Mouse (Mus musculus) midbrain, embryonic 12.5 days (tissue): ENCODE results near the gene Faap100. TPM values are rescaled to one million over a fixed set of nuclear protein-coding genes. Genes with fewer than 3 reads are reported as not detected.
A peak's percentile ranks its signal among the peaks of the same experiment; 100 is the strongest.

Experiments used
- ATAC-seq: fragments of 200-750 bp; cut with Nextera tagmentation; 2 replicates; pipeline ENCODE4 v1.8.0; 2017; ENCODE audit warnings: low read depth, moderate TSS enrichment, moderate library complexity; ENCODE audit not compliant: low FRiP score
- H3K27ac ChIP-seq: fragments of 300-500 bp; sonication (generic); replicated peaks from 2 replicates; pipeline ENCODE4 v1.5.1; 2016; ENCODE audit warnings: mild to moderate bottlenecking
- H3K27me3 ChIP-seq: fragments of 300-500 bp; sonication (generic); 2 replicates; pipeline ENCODE4 v1.6.1; 2016; ENCODE audit warnings: mild to moderate bottlenecking
- H3K36me3 ChIP-seq: fragments of 300-500 bp; sonication (generic); 2 replicates; pipeline ENCODE4 v1.6.1; 2016
- H3K4me1 ChIP-seq: fragments of 300-500 bp; sonication (generic); 2 replicates; pipeline ENCODE4 v1.6.1; 2016
- H3K4me2 ChIP-seq: fragments of 300-500 bp; sonication (generic); replicated peaks from 2 replicates; pipeline ENCODE4 v1.6.1; 2016; ENCODE audit warnings: mild to moderate bottlenecking, moderate library complexity
- H3K4me3 ChIP-seq: fragments of 300-500 bp; sonication (generic); 2 replicates; pipeline ENCODE4 v1.5.1; 2016; ENCODE audit warnings: mild to moderate bottlenecking
- H3K9ac ChIP-seq: fragments of 300-500 bp; sonication (generic); replicated peaks from 2 replicates; pipeline ENCODE4 v1.6.1; 2016; ENCODE audit warnings: mild to moderate bottlenecking, moderate library complexity
- H3K9me3 ChIP-seq: fragments of 300-500 bp; sonication (generic); 2 replicates; pipeline ENCODE4 v1.6.1; 2016; ENCODE audit warnings: mild to moderate bottlenecking
- WGBS: fragments of 180-500 bp; shearing (Covaris S2); methylation state at CpG from one replicate; pipeline ENCODE4 v1.1.7; 2016; 5-methylcytosine and 5-hydroxymethylcytosine counted together
- polyA plus RNA-seq: library from polyadenylated mRNA; unstranded; fragments of >200 nt; fragmentation: Nextera tagmentation; extraction: Ambion mirVana; gene quantifications from 2 replicates; pipeline ENCODE4 v1.2.1, GENCODE M21; 2016

Gene Faap100
- polyA plus RNA-seq, 1 experiment from 2014 or later, result 51.3 TPM

DNA sequence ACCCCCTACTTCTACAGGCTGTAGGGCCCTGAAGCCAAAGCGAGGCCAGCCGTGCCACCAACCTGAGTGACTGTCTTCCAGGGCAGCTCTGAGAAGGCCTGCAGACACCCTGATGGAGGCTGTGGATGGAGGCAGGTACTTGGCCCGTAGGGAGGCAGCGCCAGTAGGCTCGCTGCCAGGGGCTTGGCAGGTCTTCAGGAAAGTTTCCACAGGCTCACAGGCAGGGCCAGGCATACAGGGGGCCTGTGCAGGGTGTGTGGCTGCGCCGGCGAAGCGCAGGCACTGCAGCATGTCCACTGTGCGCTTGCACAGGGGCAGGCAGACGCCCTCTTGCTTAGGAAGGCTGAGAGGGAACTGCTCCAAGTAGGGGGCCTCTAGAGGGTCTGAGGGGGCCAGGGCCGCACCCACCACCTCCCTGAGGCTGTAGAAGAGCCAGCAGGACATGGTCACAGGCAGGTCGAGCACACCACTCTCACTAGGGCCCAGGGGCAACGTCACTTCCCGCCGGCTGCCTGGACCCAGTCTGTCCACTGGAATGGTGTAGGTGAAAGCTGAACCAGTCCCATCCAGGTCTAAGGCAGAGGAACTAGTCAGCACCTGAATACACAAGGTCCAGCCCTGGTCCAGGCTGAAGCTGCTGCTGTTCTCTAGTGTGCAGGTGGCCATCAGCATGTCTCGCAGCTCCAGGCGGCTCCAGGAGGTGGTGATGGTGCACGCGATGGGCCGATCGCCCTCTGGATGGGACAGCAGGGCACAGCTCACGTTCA lies 4.6 kb downstream of the Faap100 start:
- peaks cover 78% of the 10 kb centered on the region for H3K36me3 ChIP-seq
- no peak overlapping the region for H3K9ac ChIP-seq
- no peak overlapping the region for H3K27ac ChIP-seq

DNA sequence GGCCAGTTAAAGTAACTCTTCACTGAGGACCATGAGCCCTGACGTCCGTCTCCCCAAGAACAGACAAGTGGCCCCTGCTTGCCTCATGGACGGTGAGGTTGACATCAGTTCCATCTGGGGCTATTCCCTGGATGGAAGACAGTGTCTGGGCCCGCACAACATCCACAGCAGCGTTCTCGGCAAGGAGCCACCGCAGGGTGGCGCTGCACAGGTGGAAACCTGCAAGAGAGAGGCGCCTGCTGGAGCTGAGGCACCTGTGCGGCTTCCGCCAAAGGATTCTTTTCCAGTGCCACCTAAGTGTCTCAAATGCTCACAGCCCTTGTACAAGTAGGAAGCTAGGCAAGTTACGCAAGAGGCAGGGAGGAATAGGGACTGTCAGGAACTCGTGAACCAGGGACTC lies 5.5 kb downstream of the Faap100 start:
- Histone ChIP-seq H3K4me3 (no peak overlapping the region), H3K36me3 (peaks cover 81% of the 10 kb centered on the region), H3K4me2 (no peak overlapping the region), H3K9me3 (no peaks in the 10 kb centered on the region), H3K9ac (no peak overlapping the region), H3K27me3 (no peaks in the 10 kb centered on the region), H3K27ac (no peak overlapping the region), H3K4me1 (peaks cover 19% of the 10 kb centered on the region)
- 62% methylated on average over 13 of the region's 13 CpGs for WGBS
- ATAC-seq, result no peak

More for the DNA sequence above, 4.6 kb downstream of the Faap100 start:
- WGBS, result 94% methylated on average over 23 of the region's 23 CpGs
- Histone ChIP-seq H3K4me3 (no peak overlapping the region), H3K4me2 (no peak overlapping the region), H3K4me1 (peaks cover 24% of the 10 kb centered on the region), H3K9me3 (no peaks in the 10 kb centered on the region), H3K27me3 (no peaks in the 10 kb centered on the region)
- no peak for ATAC-seq

DNA sequence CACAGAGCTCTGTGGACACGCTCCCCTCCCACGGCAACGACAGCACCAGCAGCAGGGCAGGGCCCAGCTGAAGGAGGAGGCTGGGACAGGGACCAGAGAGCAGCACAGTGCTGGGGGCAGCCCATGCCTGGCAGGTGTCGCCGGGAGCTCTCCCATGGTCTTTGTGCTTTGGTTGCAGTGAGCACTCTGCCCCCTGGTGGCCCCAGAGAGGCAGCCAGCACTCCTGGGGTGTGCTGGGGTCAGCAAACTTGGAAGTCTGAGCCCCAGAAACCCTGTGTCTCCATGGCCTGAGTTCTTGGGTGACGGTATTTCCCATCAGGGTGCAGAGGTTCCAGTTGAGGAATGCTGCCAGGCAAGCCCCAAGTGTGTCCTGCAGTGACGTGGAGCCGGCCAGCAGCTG lies 8.9 kb downstream of the Faap100 start:
- Histone ChIP-seq H3K4me1 (peaks cover 15% of the 10 kb centered on the region), H3K9me3 (no peaks in the 10 kb centered on the region), H3K9ac (0 out of 2 replicates have a peak overlapping the region, but pooled peaks have one; percentile 20), H3K36me3 (peaks cover 56% of the 10 kb centered on the region), H3K27ac (no peak overlapping the region; the same call in 1 of the 2 replicates), H3K4me2 (no peak overlapping the region), H3K27me3 (no peaks in the 10 kb centered on the region), H3K4me3 (no peak overlapping the region)
- WGBS, result 34% methylated on average over 8 of the region's 8 CpGs
- ATAC-seq, result peak; percentile 78

DNA sequence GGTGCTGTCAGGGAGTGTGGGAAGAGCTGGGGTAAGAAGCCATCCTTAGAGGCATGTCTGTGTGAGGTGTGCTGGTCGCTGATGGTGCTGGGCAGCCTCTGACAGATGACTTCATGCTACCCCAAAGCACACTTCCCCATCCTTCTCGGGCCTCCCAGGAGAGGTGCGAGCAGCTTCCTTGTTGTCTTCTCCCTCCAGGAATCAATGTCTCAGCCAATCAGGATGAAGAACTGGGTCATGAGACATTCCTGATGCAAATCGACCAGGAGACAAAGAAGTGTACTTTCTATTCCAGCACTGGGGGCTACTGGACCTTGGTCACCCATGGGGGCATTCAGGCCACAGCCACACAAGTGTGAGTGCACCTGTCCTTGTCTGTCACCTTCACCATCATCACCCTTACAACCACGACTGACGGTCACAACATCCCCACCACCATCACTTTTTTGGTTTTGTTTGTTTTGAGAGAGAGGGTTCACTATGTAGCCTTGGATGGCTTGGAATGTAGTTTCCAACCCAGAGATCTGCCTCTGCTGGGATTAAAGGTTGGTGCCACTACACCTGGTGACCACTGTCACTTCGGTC lies 12.0 kb downstream of the Faap100 start:
- no peak for ATAC-seq
- Histone ChIP-seq H3K9ac (no peak overlapping the region), H3K4me3 (no peak overlapping the region), H3K36me3 (peaks cover 24% of the 10 kb centered on the region), H3K4me2 (0 out of 2 replicates have a peak overlapping the region, but pooled peaks have one; percentile 5), H3K9me3 (no peaks in the 10 kb centered on the region), H3K27me3 (no peaks in the 10 kb centered on the region; the same call in 1 of the 2 replicates), H3K4me1 (peaks cover 15% of the 10 kb centered on the region), H3K27ac (peak overlapping the region; percentile 15; the same call in 1 of the 2 replicates)
- WGBS, result 29% methylated on average over 7 of the region's 7 CpGs

DNA sequence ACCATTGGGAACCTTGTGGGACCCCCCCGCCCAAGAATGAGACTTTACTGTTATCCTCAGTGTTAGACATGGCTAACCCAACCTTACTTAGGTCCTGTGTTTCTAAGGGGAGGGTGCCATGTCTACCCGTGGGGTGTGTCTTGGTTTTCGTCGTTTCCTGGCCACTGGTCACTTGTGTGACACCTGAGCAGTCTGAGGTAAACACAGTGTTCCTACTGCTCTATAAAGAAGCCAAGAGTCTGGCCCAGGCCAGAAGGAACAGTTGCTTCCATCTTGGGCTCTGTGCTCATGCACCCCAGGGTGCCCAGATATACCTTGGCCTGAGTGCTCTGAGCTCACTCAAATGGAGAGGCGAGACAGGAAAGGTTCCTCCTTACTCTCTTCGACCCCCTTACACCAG lies 15.7 kb downstream of the Faap100 start:
- Histone ChIP-seq H3K27me3 (no peaks in the 10 kb centered on the region; the same call in 1 of the 2 replicates), H3K4me2 (no peak overlapping the region), H3K36me3 (no peaks in the 10 kb centered on the region), H3K9ac (no peak overlapping the region), H3K27ac (no peak overlapping the region), H3K9me3 (no peaks in the 10 kb centered on the region), H3K4me1 (peaks cover 27% of the 10 kb centered on the region), H3K4me3 (no peak overlapping the region)
- ATAC-seq, result no peak
- WGBS, result 95% methylated on average over 6 of the region's 6 CpGs

DNA sequence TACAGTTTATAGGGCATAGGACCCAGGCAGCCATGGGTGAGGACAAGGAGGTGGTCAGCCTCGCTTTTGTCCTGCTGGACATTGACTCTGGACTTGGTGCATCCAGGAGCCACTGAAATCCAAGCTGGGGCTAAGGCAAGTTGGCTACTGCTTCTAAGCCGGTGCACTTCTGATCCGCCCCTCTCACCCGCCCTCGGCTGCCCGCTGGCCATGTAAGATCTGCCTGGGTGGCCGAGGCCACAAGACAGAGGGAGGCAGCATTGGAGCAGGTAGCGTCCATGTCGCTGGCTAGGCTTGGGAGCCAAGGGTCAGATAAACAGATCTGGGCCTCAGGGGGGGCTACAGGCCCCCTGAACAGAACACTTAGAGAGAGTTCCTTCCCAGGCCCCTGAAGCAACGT lies 17.3 kb downstream of the Faap100 start, which contains the start of gene Fscn2:
TSS of gene Fscn2 (plus strand) at position 240 of the 400 bp plus-strand sequence.
- H3K27ac ChIP-seq, result no peak within 1 kb of the TSS
- no peaks in the 10 kb centered on the region for H3K9me3 ChIP-seq
- H3K9ac ChIP-seq, result no peak within 1 kb of the TSS
- no peak within 1 kb of the TSS for H3K4me3 ChIP-seq
- H3K4me1 ChIP-seq, result peaks cover 29% of the 10 kb centered on the region
- ATAC-seq, result no peak
- no peaks in the 10 kb centered on the region; the same call in 1 of the 2 replicates for H3K27me3 ChIP-seq
- H3K36me3 ChIP-seq, result no peaks in the 10 kb centered on the region
- 64% methylated on average over 10 of the region's 10 CpGs for WGBS
- no peak within 1 kb of the TSS for H3K4me2 ChIP-seq

DNA sequence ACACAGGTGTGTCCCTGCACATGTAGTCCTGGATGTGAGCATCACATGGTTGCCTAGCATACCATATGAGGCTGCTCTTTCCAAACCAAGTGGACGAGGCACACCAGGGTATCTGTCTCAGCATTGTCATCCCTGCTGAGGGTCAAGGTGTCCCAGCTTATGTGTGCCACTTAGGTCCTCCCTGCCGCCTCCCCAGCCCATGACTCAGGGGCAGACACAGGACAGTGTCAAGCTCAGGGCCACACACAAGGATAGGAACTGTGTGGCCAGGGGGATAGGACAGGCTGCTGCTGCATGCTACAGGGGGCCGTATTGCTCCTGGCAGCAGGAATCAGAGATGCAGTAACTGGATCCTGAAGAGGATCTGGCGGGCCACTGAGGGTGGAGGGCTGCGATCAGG lies 17.8 kb downstream of the Faap100 start:
- Histone ChIP-seq H3K36me3 (no peaks in the 10 kb centered on the region), H3K27ac (no peak overlapping the region), H3K9me3 (no peaks in the 10 kb centered on the region), H3K4me2 (no peak overlapping the region), H3K9ac (no peak overlapping the region), H3K4me3 (no peak overlapping the region), H3K4me1 (peaks cover 25% of the 10 kb centered on the region), H3K27me3 (no peaks in the 10 kb centered on the region; the same call in 1 of the 2 replicates)
- WGBS, result 76% methylated on average over 5 of the region's 5 CpGs
- ATAC-seq, result no peak

DNA sequence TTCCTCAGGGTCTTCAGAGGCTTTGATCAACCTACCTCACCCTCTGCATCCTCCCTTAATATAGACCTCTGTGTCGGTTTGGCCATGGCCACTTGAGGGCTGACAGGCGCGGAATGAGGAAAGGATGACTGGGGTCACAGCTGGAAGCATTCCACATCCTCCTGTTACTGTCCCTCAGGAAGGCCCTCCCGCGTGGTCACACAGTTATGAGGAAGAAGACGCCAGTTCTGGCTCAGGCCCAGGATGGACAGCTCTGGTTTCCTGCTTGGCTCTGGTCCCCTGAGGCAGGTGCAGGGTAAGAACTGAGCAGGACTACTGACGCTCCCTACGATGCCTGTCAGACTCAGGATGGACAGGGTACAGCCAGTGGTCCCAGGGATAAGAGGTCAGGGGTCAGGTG lies 18.5 kb downstream of the Faap100 start:
- Histone ChIP-seq H3K36me3 (no peaks in the 10 kb centered on the region), H3K27me3 (no peaks in the 10 kb centered on the region; the same call in 1 of the 2 replicates), H3K27ac (no peak overlapping the region), H3K9me3 (no peaks in the 10 kb centered on the region), H3K9ac (peak overlapping the region; percentile 8; the same call in 1 of the 2 replicates), H3K4me3 (no peak overlapping the region), H3K4me2 (no peak overlapping the region), H3K4me1 (peaks cover 25% of the 10 kb centered on the region)
- no peak for ATAC-seq
- 72% methylated on average over 8 of the region's 8 CpGs for WGBS

DNA sequence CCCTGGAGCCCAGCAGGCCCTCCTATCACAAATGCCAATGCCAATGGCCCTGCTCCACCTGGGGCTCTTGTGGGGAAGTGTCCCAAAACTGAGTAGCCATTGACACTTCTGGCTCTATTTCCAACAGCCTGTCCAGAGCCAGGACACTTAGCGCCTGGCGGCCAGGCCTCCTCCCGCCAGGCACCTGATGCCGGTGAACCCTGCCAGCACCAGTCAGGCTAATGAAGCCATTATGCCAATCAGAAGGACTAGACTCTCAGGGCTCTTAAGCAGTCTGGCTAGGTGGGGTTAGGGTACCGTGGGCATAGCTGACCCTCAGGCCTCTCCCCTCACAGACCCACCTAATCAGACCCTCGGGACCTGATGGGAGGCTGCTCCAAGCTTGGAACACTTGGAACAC lies 19.2 kb downstream of the Faap100 start:
- no peak for ATAC-seq
- no peak overlapping the region for H3K9ac ChIP-seq
- WGBS, result 85% methylated on average over 6 of the region's 6 CpGs

DNA sequence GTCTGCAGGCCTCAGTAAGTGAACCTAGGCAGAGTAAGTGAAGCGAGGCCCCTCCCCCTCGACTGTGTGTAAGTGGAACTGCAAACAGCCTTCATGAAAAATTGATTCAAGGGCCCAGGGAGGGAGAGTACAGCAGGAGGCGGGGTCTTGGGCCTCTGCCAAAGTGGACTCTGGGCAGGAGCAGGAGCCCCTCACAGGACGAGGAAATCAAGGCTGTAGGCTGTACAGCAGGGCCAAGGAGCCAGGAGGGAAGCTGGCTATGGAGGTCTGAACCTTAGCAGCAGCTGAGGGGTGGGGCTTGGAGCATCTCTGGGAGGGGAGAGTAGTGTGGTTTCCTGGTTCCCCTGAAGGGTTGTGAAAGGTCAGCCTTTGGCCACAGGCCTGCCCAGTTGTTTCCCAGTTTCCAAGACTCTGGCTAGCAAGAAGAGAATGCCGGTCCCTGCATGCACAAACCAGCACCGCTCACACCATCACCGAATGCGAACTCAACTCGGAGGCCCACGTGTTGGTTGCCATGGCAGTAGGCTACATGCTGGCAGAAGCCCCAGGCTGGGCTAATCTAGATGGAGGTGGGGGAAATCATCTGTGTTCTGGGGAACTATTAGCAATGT lies 20.7 kb downstream of the Faap100 start:
- ATAC-seq, result peak; percentile 73
- Histone ChIP-seq H3K27ac (peak overlapping the region; percentile 90), H3K36me3 (no peaks in the 10 kb centered on the region), H3K9ac (peak overlapping the region; percentile 24; the same call in 1 of the 2 replicates), H3K9me3 (no peaks in the 10 kb centered on the region), H3K4me2 (peak overlapping the region; percentile 24), H3K4me1 (peaks cover 34% of the 10 kb centered on the region), H3K4me3 (no peak overlapping the region), H3K27me3 (peaks cover 5% of the 10 kb centered on the region; the same call in 1 of the 2 replicates)
- 10% methylated on average over 10 of the region's 10 CpGs for WGBS

More for the DNA sequence above, 19.2 kb downstream of the Faap100 start:
- peaks cover 25% of the 10 kb centered on the region for H3K4me1 ChIP-seq
- H3K9me3 ChIP-seq, result no peaks in the 10 kb centered on the region
- H3K4me3 ChIP-seq, result no peak overlapping the region
- no peak overlapping the region for H3K4me2 ChIP-seq
- H3K36me3 ChIP-seq, result no peaks in the 10 kb centered on the region
- no peak overlapping the region; the same call in 1 of the 2 replicates for H3K27ac ChIP-seq
- no peaks in the 10 kb centered on the region; the same call in 1 of the 2 replicates for H3K27me3 ChIP-seq

DNA sequence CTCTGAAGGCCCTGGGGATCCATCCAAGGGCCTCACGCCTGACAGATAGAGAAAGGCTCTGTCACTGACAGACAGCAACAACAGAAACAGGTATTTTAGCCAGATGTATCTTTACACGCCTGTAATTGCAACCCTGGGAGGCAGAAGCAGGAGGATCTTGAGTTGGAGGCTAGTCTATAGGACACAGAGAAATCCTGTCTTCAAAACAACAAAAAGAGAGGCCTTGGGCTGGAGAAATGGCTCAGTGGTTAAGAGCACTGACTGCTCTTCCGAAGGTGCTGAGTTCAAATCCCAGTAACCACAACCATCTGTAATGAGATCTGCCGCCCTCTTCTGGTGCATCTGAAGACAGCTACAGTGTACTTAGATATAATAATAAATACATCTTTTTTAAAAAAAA lies 21.7 kb downstream of the Faap100 start:
- no peak overlapping the region for H3K4me2 ChIP-seq
- H3K9ac ChIP-seq, result no peak overlapping the region
- H3K36me3 ChIP-seq, result no peaks in the 10 kb centered on the region
- no peaks in the 10 kb centered on the region for H3K9me3 ChIP-seq
- H3K27ac ChIP-seq, result peak overlapping the region; percentile 90; the same call in 1 of the 2 replicates
- ATAC-seq, result no peak
- H3K4me1 ChIP-seq, result peaks cover 39% of the 10 kb centered on the region
- no peak overlapping the region for H3K4me3 ChIP-seq
- 88% methylated on average over 4 of the region's 4 CpGs for WGBS
- H3K27me3 ChIP-seq, result peaks cover 8% of the 10 kb centered on the region; the same call in 1 of the 2 replicates
